Mouse (Mus musculus): ENCODE results near the gene Crtc1.
A peak's percentile ranks its signal among the peaks of the same experiment; 100 is the strongest.

Crtc1 gene

DNA sequence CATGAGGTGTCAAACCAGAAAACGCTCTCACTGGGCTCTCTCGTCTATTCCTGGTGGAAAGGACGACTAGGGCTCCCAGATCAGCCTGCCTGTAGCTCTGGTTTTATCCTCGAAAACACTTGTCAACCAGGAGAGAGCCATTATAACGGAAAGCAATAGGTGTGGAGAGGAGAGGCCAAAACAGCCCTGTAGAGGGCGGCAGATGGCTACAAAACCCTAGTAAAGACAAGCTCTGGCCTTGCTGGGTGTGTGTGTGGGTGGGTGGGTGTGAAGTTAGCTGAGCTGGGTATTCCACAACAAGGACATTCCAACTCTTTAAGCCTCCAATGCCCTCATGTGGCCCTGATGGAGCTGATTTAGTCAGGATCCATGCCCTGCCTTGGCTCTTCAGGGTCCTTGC, 95.7 kb downstream of the Crtc1 start:
- DNase-seq, result peak; percentile 51

- no peak for DNase-seq
These were observed 96.3 kb downstream of the Crtc1 start for GRCm38 (mm10) chr8:70343076-70343475.

DNA sequence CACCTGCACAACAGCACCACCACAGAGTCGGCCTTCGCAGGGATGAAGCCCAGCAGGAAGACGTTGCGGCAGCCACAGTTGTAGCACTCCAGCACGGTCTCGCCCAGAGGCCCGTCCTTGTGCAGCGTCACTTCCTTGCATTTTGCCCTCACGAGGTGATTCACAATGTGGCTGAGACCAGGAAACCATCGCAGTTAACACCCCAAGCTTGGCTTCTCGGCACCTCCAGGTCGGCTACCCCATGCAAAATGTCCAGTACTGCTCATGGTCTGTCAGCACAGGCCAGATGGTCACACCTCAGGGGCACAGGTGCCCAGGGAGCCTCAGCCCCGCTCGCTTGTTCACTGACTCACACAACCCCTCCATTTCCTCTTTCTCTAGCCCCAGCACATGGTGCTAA, 97.4 kb downstream of the Crtc1 start:
- peak; percentile 63 for DNase-seq

DNA sequence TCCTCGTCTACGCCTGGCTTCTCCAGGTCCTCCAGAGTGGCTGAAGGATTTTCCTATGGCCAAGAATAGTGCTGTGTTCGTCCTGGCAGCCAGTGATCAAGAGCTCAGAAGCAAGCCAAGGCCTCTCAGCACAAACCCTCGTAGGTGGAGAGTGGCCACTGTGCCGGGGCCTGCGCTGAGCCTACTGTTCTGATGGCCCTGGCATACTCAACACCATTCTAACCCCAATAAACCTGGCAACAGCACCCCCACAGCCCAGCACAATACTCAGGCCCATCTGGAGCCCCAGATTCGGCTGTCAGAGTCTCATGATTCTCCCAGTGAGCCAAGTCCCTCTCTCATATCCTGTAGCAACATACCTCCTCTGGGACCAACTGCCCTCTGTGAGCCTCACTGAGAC, 98.7 kb downstream of the Crtc1 start:
- DNase-seq, result peak; percentile 52

DNA sequence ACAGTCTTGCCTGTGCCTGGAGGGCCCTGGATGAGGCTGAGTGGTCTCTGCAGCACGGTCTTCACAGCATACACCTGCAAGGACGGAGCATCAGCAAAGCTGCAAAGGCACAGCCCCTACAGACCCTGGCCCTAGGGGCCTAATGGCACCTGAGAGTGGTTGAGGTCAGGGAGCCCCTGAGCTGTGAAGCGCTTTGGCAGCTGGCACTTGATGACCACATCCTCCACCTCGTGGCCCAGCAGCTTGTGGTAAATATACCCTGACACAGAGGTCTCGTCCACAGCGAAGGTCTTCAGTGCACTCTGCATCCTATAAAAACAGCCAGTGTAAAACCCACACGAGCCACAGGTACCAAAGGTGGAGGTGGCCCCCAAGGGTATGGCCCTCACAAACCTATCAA, 100.4 kb downstream of the Crtc1 start:
- no peak for DNase-seq

- DNase-seq, result no peak
These were observed 106.5 kb downstream of the Crtc1 start for GRCm38 (mm10) chr8:70332878-70333202.

Measured in cerebellum, adult 11 months (tissue).